Mouse (Mus musculus) megakaryocyte, embryonic 14.5 days (primary cell): Measurements from ENCODE around the gene Ndufc2.

Experiments
- FLI1 ChIP-seq: IDR thresholded peaks from 2 replicates; pipeline ENCODE4 v1.6.1; 2012; ENCODE audit warnings: low read length, inconsistent platforms, mixed read lengths
- GATA1 ChIP-seq: IDR thresholded peaks from 3 replicates; pipeline ENCODE4 v1.6.1; 2012; ENCODE audit warnings: mixed read lengths, low read length, inconsistent platforms, borderline replicate concordance

GRCm38 (mm10) chr7:97447050-97447531, 47.3 kb downstream of the Ndufc2 start:
- TF ChIP-seq FLI1 (no peak), GATA1 (no peak)
